Mouse (Mus musculus) thymus, postnatal 10 days (tissue): ENCODE measurements around the gene Rnf130.
A peak's percentile ranks its signal among the peaks of the same experiment; 100 is the strongest.
"Not testable (repeated sequence)": the region's sequence is repeated elsewhere in the genome, so short reads cannot be mapped to it uniquely, and the experiment has no call there.

Experiments
- DNase-seq, 2 experiments: peaks; one replicate each; pipeline ENCODE4 v3.0.0; 2021; ENCODE audit warnings: low spot score in 2 of 2

Gene Rnf130

DNA sequence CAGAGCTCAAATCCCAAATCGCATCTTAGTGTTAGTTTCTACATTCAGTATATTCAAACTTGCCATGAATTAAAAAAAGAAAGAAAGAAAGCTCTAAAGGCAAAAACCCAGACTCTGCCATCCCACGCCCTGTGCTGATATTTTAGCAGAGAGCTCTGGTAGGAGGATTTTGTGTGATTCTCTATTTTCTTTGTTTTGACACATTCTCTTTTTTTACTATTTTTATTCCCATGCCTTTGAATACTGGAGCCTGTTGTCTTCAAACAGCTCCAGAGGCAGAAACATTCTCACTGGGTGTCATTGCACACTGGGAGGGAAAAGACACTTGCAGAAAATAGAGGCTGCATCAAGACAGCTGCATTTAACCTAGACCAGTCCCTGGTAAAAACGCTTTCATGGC lies 61.1 kb downstream of the Rnf130 start:
- DNase-seq = no peak

GRCm38 (mm10) chr11:50089840-50090239 lies 64.7 kb downstream of the Rnf130 start:
- DNase-seq = no peak

DNA sequence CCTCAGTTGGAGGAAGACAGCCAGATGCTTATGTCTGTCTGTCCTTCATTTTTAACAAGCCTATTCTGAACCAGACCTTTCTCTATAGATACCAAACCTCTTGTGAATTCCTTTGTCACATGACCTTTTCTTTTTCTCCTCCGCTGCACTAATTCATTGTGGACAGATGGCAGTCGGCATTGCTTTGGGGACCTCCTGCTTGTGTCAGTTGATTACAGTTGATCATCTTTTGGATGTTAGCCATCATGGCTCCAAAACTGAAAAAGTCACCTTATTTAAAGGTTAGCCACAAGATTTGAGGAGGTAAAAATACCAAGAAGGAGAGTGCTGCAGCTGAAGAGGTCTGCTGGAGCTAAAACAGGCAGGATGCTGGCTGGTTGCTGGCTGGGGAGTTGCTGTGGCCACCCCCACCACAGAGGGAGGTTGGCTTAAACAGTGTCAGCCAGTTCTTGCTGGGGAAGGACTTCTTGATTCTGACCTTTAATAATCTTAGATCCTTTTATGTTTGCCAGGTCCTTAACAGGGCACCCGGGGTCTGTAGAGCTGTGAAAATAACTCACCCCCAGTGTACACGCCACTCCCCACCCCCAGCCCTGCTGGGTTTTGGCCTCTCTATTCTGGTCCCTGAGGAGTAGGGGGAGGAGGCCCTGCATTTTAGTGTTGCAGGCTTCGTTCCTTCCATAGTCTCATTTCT lies 66.0 kb downstream of the Rnf130 start:
- no peak for DNase-seq

DNA sequence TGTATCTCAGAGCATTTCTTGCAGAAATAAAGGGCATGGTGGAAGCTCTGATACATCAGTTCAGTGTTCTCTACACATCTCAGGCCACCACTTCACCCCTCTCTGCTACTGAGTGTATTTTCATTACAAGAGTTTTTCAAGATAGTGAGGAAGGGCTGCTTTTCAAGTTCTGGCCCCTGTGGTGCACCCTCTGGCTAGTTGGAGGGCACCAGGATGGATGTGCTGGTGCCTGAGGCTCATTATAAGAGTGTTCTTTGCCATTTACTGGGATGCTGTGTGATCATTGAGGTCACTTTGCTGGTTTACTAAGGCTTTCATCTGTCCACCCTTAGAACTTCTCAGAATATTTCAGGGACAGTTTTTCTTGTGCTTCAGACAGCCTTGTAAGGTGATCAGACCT lies 66.5 kb downstream of the Rnf130 start:
- DNase-seq = no peak

GRCm38 (mm10) chr11:50095661-50096060 lies 70.5 kb downstream of the Rnf130 start:
- DNase-seq = no peak

GRCm38 (mm10) chr11:50097091-50097490 lies 71.9 kb downstream of the Rnf130 start:
- no peak for DNase-seq

GRCm38 (mm10) chr11:50098961-50099481 lies 73.9 kb downstream of the Rnf130 start:
- no peak for DNase-seq

DNA sequence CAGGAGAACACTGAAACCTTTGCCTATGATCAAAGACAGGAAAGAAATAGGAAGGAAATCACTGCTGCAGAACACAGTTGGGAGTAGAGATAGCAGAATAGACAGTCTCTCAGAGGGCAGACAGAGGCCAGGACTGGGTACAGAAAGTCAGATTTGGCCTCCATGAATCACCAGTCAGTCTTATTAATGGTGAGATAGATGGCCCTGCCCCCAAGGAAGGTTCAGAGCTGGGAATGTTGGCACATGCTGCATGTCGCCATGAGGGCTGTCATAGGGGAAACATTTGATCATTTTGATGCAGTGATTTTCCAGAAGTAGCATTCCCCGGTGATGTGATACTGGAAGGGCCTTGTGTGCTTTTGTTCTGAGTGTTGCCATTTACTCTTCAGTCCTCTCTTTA lies 74.5 kb downstream of the Rnf130 start:
- DNase-seq = no peak

DNA sequence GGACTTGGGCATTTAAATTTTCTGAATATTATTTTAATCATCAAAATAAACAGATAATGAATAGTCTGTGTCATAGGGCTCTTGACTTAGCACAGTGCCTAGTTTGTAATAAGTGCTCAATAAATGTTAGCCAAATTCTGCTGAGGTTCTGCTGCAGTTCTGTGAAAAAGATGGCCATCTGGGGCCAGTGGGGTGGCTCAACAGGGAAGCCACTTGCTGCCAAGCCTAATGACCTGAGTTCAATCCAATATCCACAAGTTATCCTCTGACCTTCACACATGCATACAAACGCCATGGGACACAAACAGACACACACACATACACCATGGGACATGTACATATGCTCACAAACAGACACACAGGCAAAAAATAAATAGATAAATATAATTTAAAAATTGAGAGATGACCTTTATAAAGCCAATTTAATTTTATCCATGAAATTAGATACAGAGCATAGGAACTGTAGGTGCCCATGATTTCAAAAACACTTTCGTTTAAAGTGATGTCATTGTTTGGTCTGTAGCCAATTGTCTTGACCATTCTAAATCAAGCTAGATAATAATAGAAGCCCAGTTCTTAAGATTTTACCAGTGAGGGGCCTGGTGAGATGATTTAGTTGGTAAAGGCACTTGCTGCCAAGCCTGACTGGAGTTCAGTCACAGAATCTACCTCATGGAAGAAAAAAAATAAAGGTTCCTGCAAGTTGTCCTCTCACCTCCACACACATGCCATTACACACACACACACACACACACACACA lies 75.6 kb downstream of the Rnf130 start:
- DNase-seq = no peak

DNA sequence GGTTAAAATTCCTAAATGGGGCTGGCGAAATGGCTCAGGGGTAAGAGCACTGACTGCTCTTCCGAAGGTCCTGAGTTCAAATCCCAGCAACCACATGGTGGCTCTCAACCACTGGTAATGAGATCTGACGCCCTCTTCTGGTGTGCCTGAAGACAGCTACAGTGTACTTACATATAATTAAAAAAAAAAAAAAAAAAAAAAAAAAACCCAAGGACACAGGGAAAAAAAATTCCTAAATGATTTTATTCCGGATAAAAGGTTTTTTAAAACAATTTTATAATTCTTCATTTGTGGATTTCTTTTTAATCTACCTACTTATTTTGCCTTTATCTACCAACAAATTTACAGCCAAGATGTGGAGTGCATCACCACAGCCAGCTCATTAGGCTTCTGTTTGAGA lies 76.8 kb downstream of the Rnf130 start:
- DNase-seq = not testable (repeated sequence)

DNA sequence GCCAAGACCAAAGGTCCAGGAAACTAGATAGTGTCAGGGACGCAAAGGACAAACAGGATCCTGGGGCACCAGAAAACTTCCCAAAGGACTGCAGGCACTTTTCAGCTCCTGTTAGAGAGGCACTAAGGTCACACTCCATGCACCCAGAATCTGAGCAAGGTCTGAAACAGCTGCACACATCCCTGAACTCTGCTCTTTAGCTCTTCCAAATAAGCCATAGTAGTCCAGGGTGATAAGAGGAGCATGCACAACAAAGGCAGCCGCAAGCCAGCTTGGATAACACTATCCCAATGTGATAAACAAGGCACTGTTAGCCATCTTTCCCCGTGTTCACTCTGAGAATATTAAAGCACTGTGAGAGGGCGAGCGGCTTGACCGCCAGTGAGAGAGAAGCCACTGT lies 78.9 kb downstream of the Rnf130 start:
- no peak for DNase-seq

DNA sequence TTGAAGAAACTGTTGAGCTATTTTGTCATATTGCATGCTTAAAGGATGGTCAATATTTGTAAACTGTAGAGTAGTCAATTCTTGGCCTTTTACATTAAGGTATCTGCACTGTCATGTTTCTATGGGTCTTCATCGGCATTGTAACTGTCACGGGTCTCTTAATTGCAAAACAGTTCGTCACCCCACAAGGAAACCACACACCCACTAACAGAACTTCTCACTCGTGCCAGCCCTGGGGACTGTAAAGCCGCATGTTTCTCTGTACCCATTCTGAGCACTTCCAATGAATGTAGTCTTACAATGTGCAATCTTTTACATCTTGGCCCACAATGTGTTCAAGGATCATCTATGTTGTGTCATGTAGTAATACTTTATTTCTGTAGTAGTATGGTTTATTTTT lies 80.1 kb downstream of the Rnf130 start:
- DNase-seq = no peak

GRCm38 (mm10) chr11:50106024-50106423 lies 80.9 kb downstream of the Rnf130 start:
- DNase-seq = no peak

DNA sequence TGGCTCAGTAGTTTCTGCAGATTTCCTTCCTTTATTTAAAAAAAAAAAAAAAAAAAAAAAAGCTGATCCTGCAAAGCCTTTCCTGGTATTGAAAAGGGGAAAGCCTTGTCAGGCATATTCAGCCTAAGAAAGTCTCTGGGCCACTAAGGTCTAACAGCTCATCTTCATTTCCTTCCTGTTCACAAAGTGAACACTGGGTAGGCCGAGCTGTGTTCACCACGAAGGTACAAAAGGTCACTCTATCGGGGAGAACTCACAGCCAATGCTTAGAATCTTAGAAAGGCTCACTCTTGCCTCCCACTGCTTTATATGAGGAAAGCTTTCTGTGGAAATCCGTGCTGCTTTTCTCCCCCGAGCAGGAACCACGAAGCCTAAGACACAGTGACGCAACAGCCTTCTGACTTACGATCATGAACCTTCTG lies 83.7 kb downstream of the Rnf130 start:
- DNase-seq = no peak

GRCm38 (mm10) chr11:50114329-50114728 lies 89.2 kb downstream of the Rnf130 start:
- peak; percentile 76 to 90 for DNase-seq

GRCm38 (mm10) chr11:50122631-50123081 lies 97.5 kb downstream of the Rnf130 start:
- DNase-seq = no peak

DNA sequence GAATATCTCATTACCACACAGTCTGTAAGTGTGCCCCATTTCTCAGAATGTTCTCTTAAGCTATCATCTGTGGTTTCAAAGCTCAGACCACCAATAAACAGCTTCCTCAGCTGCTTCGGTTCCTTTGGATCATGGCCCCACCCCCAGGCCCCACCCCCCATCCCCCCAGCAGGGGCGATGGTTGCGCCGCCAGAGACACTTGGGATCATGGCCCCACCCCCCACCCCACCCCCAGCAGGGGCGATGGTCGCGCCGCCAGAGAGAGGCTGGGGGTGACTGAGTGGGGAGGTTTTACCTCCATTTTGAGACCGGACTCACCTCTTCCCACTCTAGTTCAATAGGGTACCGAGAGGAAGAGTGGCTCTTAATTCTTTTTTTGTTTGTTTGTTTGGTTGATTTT lies 102.6 kb downstream of the Rnf130 start:
- DNase-seq = no peak

DNA sequence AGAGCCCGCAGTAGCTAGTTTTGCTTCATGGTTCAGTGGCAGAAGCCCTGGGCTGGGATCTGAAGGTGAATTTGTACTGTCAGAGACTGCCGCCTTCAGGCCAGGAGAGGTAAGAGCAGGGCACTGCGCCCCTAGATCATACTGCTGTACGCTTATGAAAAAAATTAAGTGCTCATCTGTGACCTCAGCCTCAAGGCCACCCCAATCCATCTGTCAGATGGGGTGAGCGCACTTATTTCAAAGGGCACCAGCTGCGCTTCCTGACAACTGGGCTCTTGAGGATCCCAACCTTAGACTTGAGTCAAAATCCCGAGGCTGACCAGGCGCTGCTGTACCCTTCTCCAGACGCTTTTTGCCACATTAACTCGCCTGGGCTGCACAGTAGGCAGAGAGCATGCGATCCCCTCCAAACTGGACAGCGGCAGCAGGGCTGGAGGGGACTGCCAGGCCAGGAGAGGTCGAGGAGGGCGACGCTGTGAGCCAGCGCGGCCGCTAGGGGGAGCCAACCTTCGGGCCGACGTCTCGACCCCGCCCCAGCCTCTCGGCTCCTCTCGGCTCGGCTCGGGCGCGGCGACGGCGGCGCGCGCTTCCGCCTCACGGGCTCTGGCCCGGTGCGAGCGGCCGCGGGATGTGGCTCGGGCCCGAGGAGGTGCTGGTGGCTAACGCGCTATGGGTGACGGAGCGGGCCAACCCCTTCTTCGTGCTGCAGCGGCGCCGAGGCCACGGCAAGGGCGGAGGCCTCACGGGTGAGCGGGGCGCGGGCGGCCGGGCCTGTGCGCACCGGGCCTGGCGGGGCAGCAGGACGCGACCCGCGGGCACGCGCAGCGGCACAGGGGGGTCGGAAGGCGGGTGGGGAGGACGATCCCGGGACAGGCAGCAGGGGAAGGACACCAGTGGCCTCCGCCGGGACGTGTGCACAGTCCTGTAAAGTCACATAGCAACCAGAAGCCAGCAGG lies 105.9 kb downstream of the Rnf130 start, which contains the start of gene Tbc1d9b:
Gene Tbc1d9b (plus strand): TSS at position 586 of the 956 bp plus-strand sequence.
- peak; percentile 82 to 94 for DNase-seq

GRCm38 (mm10) chr11:50131801-50132201 lies 106.7 kb downstream of the Rnf130 start:
- no peak for DNase-seq

DNA sequence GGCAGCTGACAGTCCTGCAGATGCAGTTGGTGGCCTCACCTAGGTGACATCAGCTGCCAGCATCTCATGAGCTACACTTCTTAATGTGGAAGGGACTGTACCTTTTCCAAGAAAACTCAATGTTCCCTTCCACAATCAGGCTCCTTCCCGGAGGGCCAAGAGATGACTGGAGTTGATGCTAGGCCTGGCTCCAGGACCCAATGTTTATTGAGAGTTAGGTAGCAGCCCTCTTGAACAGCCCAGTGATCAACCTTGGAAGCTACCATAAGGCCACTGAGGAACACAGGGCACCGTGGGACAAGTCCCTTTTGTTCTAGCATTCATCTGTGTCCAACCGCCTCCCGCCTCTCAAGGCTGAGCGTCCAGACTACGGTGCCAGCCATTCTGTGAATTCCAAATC lies 107.1 kb downstream of the Rnf130 start:
- no peak for DNase-seq

DNA sequence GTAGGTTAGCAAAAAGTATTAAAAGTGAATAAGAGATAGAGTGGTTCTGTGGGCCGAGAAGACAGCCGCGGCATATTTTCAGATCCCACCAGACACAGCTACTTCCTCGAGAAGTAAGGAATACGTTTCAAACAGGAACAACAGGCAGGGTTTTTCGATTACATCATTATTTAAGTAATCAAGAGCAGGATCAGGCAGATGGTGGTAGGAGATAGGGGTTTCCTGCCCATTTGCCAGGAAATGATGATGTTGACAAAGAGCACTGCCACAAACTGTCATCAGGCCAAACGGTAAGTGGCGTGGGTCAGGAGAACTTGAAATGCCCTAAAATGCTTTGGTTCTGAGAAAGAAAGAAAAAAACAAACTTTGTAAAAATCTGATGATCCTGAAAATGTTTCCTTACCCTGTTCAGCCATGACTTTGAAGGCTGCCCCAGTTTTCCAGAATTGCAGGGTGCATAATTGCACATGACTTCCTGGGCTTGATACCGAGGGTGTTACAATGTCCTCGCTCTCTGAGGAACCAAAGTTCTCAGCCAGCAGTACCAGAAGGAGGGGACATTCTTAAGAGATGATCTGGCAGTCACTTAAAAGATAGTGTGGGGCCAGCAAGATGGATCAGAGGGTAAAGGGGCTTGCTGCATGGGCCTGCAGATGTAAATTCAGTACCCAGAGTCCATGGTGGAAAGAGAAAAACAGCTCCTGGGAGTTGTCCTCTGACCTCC lies 109.2 kb downstream of the Rnf130 start:
- no peak for DNase-seq
